Mouse (Mus musculus): ENCODE measurements around the gene Emp3. TPM values are rescaled to one million over a fixed set of nuclear protein-coding genes. Genes with fewer than 3 reads are reported as not detected.
"Not testable (repeated sequence)": the region's sequence is repeated elsewhere in the genome, so short reads cannot be mapped to it uniquely, and the experiment has no call there.

Gene Emp3
- polyA plus RNA-seq, 1 experiment, result 176 TPM

DNA sequence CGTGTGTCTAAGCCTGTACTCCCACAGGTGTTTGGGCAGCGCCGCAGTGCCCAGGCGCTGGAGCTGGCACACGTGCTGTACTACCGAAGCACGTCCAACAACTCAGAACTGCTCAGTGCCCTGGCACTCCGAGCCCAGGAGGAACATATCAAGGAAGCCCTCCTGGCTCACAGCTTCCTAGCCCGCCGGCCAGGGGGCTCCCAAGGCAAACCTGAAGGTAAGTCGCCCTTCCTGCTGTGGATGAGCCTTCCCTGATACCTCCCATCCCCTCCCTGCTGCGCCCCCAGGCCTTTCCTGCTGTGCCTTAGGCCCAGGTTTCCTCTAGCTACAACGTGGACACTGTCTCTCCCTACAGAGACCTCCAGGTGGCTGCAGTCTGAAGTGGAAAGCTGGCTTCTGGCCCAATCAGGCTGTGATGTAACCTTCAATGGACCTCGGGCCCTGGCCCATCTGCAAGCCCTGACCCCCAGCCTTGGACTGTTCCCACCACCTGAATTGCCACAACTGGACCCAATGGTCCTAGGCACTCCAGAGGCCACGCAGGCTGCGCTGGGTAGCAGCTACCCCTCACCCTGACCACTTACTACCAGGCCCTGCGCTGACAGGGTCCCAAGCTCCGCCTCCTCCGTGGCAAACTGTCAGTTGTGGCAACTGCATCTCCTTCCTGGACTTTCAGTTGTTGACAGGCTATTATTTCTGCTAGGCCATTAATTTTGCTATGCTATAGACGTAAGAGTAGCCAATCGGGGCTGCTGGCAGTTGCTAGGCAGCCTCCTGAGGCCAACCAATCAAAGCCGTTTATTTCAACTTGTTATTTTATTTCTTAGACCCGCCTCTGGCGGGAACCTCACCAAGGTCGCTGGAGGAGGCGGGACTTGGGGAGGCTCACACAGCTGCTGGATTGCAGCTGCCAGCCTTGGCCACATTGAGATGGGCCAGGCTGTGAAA lies 4.9 kb downstream of the Emp3 start:
- peaks cover 55% of the 10 kb centered on the region for H3K4me1 ChIP-seq
- H3K36me3 ChIP-seq (replicated peaks; ENCODE audit: low read length), result peaks cover 74% of the 10 kb centered on the region
- peak overlapping the region; percentile 86 for H3K4me3 ChIP-seq (replicated peaks)

GRCm38 (mm10) chr7:45915011-45915410 lies 6.2 kb downstream of the Emp3 start:
- Histone ChIP-seq H3K36me3 (replicated peaks; ENCODE audit: low read length) (peaks cover 86% of the 10 kb centered on the region), H3K9me3 (peaks cover under 1% of the 10 kb centered on the region; the same call in 1 of the 2 replicates), H3K4me1 (peaks cover 43% of the 10 kb centered on the region), H3K4me3 (replicated peaks) (no peak overlapping the region), H3K27me3 (replicated peaks) (no peaks in the 10 kb centered on the region)
- TF ChIP-seq FLI1 (IDR thresholded peaks at IDR 0.05; ENCODE audit: low read length) (no peak), GATA1 (IDR thresholded peaks at IDR 0.05; ENCODE audit: borderline replicate concordance, low read length) (no peak)

More for the DNA sequence above, 4.9 kb downstream of the Emp3 start:
- Histone ChIP-seq H3K9me3 (no peaks in the 10 kb centered on the region), H3K27me3 (replicated peaks) (no peaks in the 10 kb centered on the region)
- TF ChIP-seq FLI1 (IDR thresholded peaks at IDR 0.05; ENCODE audit: low read length), result no peak
- TF ChIP-seq GATA1 (IDR thresholded peaks at IDR 0.05; ENCODE audit: borderline replicate concordance, low read length), result no peak

- Histone ChIP-seq H3K4me3 (replicated peaks) (no peak overlapping the region), H3K36me3 (replicated peaks; ENCODE audit: low read length) (peaks cover 86% of the 10 kb centered on the region), H3K27me3 (replicated peaks) (no peaks in the 10 kb centered on the region), H3K9me3 (peaks cover 9% of the 10 kb centered on the region; the same call in 1 of the 2 replicates), H3K4me1 (peaks cover 43% of the 10 kb centered on the region)
- TF ChIP-seq GATA1 (IDR thresholded peaks at IDR 0.05; ENCODE audit: borderline replicate concordance, low read length) (no peak), FLI1 (IDR thresholded peaks at IDR 0.05; ENCODE audit: low read length) (no peak)
These were observed 7.1 kb downstream of the Emp3 start for GRCm38 (mm10) chr7:45914067-45914466.

- peaks cover 38% of the 10 kb centered on the region for H3K4me1 ChIP-seq
- TF ChIP-seq GATA1 (IDR thresholded peaks at IDR 0.05; ENCODE audit: borderline replicate concordance, low read length) (no peak), FLI1 (IDR thresholded peaks at IDR 0.05; ENCODE audit: low read length) (no peak)
- H3K27me3 ChIP-seq (replicated peaks), result no peaks in the 10 kb centered on the region
- H3K36me3 ChIP-seq (replicated peaks; ENCODE audit: low read length), result peaks cover 79% of the 10 kb centered on the region
- no peak overlapping the region for H3K4me3 ChIP-seq (replicated peaks)
- H3K9me3 ChIP-seq, result peaks cover 9% of the 10 kb centered on the region; the same call in 1 of the 2 replicates
These were observed 12.1 kb downstream of the Emp3 start for GRCm38 (mm10) chr7:45909145-45909544.

- Histone ChIP-seq H3K4me3 (replicated peaks) (no peak overlapping the region), H3K4me1 (peaks cover 38% of the 10 kb centered on the region), H3K36me3 (replicated peaks; ENCODE audit: low read length) (peaks cover 71% of the 10 kb centered on the region), H3K27me3 (replicated peaks) (no peaks in the 10 kb centered on the region), H3K9me3 (peaks cover 9% of the 10 kb centered on the region; the same call in 1 of the 2 replicates)
- no peak for TF ChIP-seq GATA1 (IDR thresholded peaks at IDR 0.05; ENCODE audit: borderline replicate concordance, low read length)
- TF ChIP-seq FLI1 (IDR thresholded peaks at IDR 0.05; ENCODE audit: low read length), result no peak
These were observed 12.8 kb downstream of the Emp3 start for GRCm38 (mm10) chr7:45908384-45908783.

GRCm38 (mm10) chr7:45906622-45907021 lies 14.6 kb downstream of the Emp3 start:
- no peak for TF ChIP-seq FLI1 (IDR thresholded peaks at IDR 0.05; ENCODE audit: low read length)
- TF ChIP-seq GATA1 (IDR thresholded peaks at IDR 0.05; ENCODE audit: borderline replicate concordance, low read length), result no peak
- Histone ChIP-seq H3K4me1 (peaks cover 40% of the 10 kb centered on the region), H3K36me3 (replicated peaks; ENCODE audit: low read length) (peaks cover 57% of the 10 kb centered on the region), H3K27me3 (replicated peaks) (no peaks in the 10 kb centered on the region), H3K4me3 (replicated peaks) (no peak overlapping the region), H3K9me3 (peaks cover 9% of the 10 kb centered on the region; the same call in 1 of the 2 replicates)

GRCm38 (mm10) chr7:45902481-45903002 lies 18.7 kb downstream of the Emp3 start:
- Histone ChIP-seq H3K9me3 (no peaks in the 10 kb centered on the region), H3K4me1 (peaks cover 30% of the 10 kb centered on the region), H3K4me3 (replicated peaks) (no peak overlapping the region), H3K36me3 (replicated peaks; ENCODE audit: low read length) (peaks cover 33% of the 10 kb centered on the region), H3K27me3 (replicated peaks) (no peaks in the 10 kb centered on the region)
- TF ChIP-seq FLI1 (IDR thresholded peaks at IDR 0.05; ENCODE audit: low read length) (no peak), GATA1 (IDR thresholded peaks at IDR 0.05; ENCODE audit: borderline replicate concordance, low read length) (no peak)

DNA sequence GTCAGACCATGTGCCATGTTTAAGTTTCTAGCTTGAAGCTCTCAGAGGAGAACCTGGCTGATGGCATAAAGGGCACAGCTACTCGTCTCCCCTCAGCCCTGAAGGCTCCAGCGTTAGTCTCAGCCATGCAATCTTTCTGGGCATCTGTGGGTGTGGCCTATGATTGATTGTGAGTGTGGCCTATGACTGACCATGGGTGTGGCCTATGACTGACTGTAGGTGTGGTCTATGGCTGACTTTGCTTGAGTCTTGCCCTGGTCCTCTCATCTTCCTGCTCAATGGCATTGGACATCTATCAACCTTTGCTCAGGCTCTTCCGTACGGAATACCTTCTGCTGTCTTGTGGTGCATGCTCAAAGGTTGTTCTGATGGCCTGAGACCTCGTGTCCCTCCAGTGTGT lies 19.6 kb downstream of the Emp3 start:
- no peaks in the 10 kb centered on the region for H3K27me3 ChIP-seq (replicated peaks)
- peaks cover 34% of the 10 kb centered on the region for H3K4me1 ChIP-seq
- H3K4me3 ChIP-seq (replicated peaks), result no peak overlapping the region
- H3K36me3 ChIP-seq (replicated peaks; ENCODE audit: low read length), result peaks cover 25% of the 10 kb centered on the region
- H3K9me3 ChIP-seq, result no peaks in the 10 kb centered on the region
- TF ChIP-seq GATA1 (IDR thresholded peaks at IDR 0.05; ENCODE audit: borderline replicate concordance, low read length), result no peak
- no peak for TF ChIP-seq FLI1 (IDR thresholded peaks at IDR 0.05; ENCODE audit: low read length)

GRCm38 (mm10) chr7:45898125-45898524 lies 23.1 kb downstream of the Emp3 start:
- Histone ChIP-seq H3K36me3 (replicated peaks; ENCODE audit: low read length) (peaks cover 14% of the 10 kb centered on the region), H3K4me3 (replicated peaks) (peak overlapping the region; percentile 94), H3K4me1 (peaks cover 41% of the 10 kb centered on the region)
- H3K27me3 ChIP-seq (replicated peaks); H3K9me3 ChIP-seq: not testable (repeated sequence)

- H3K36me3 ChIP-seq (replicated peaks; ENCODE audit: low read length), result peaks cover 14% of the 10 kb centered on the region
- peaks cover 8% of the 10 kb centered on the region for H3K27me3 ChIP-seq (replicated peaks)
- TF ChIP-seq FLI1 (IDR thresholded peaks at IDR 0.05; ENCODE audit: low read length) (no peak), GATA1 (IDR thresholded peaks at IDR 0.05; ENCODE audit: borderline replicate concordance, low read length) (no peak)
- H3K9me3 ChIP-seq, result 0 out of 2 replicates have a peak, but pooled peaks cover 3% of the 10 kb centered on the region
- H3K4me3 ChIP-seq (replicated peaks), result peak overlapping the region; percentile 94
- peaks cover 47% of the 10 kb centered on the region for H3K4me1 ChIP-seq
These were observed 23.9 kb downstream of the Emp3 start for GRCm38 (mm10) chr7:45897258-45897757.

Measured in megakaryocyte, embryonic 14.5 days (primary cell).